In genomic region chr4:136461761-136462085, GRCm38 (mm10) we compare ENCODE assay signal across 7 mouse cellular contexts. TPM values are rescaled to one million over a fixed set of nuclear protein-coding genes. Genes with fewer than 3 reads are reported as not detected.
A peak's percentile ranks its signal among the peaks of the same experiment; 100 is the strongest.
DNase-seq lines count a peak whose midpoint lies in the region; ATAC-seq and TF ChIP-seq lines count a peak whose summit lies in the region.

No protein-coding gene starts in this region.

- H3K4me1 ChIP-seq in lung, adult 2 months (ENCODE audit: control insufficient read depth, insufficient read depth, low read length) = peaks cover 13% of the 10 kb centered on the region
- H3K4me1 ChIP-seq in embryonic fibroblast, embryonic 13.5 days (ENCODE audit: control insufficient read depth, insufficient read depth, low read length) = peaks cover 8% of the 10 kb centered on the region
- H3K4me1 ChIP-seq in limb, embryonic 10.5 days = peaks cover 36% of the 10 kb centered on the region
- peaks cover 4% of the 10 kb centered on the region; the same call in 1 of the 2 replicates for H3K4me1 ChIP-seq in olfactory bulb, adult 2 months (ENCODE audit: control insufficient read depth, insufficient read depth, low read length)

- H3K27ac ChIP-seq in embryonic fibroblast, embryonic 13.5 days (ENCODE audit: insufficient read depth, low read length) = peak overlapping the region; percentile 95
- peak overlapping the region; percentile 82 for H3K27ac ChIP-seq in limb, embryonic 10.5 days
- no peak overlapping the region for H3K27ac ChIP-seq in olfactory bulb, adult 2 months (ENCODE audit: insufficient read depth, low read depth, low read length)

- 35% methylated on average over 6 of the region's 6 CpGs for WGBS in lung, adult 2 months
- 13% methylated on average over 6 of the region's 6 CpGs for WGBS in limb, embryonic 10.5 days
- 39% methylated on average over 6 of the region's 6 CpGs for WGBS in olfactory bulb, adult 2 months

- no peak for TF ChIP-seq POLR2A in lung, adult 2 months (IDR thresholded peaks at IDR 0.05; ENCODE audit: borderline replicate concordance, extremely low read depth, low read depth, low read length)
- TF ChIP-seq POLR2A in embryonic fibroblast, embryonic 13.5 days (IDR thresholded peaks at IDR 0.05; ENCODE audit: low read depth, low read length) = no peak
- TF ChIP-seq POLR2A in olfactory bulb, adult 2 months (IDR thresholded peaks at IDR 0.05; ENCODE audit: insufficient read depth, low read depth, low read length) = no peak

- no peak for TF ChIP-seq CTCF in lung, adult 2 months (IDR thresholded peaks at IDR 0.05; ENCODE audit: insufficient read depth, low read length)
- TF ChIP-seq CTCF in embryonic fibroblast, embryonic 13.5 days (IDR thresholded peaks at IDR 0.05; ENCODE audit: borderline replicate concordance, insufficient read depth, low read length) = no peak
- no peak for TF ChIP-seq CTCF in olfactory bulb, adult 2 months (IDR thresholded peaks at IDR 0.05; ENCODE audit: insufficient read depth, low read depth, low read length)

- H3K4me3 ChIP-seq in lung, adult 2 months (replicated peaks; ENCODE audit: extremely low read depth, low read depth, low read length) = peak overlapping the region; percentile 95
- peak overlapping the region; percentile 62; the same call in 1 of the 2 replicates for H3K4me3 ChIP-seq in embryonic fibroblast, embryonic 13.5 days (ENCODE audit: insufficient read depth, low read length)
- peak overlapping the region; percentile 72 for H3K4me3 ChIP-seq in limb, embryonic 10.5 days
- peak overlapping the region; percentile 73 for H3K4me3 ChIP-seq in olfactory bulb, adult 2 months (ENCODE audit: insufficient read depth, low read depth, low read length)

- DNase-seq in lung, adult 2 months = no peak
- no peak for DNase-seq in lung, postnatal 14 days
- no peak for DNase-seq in limb, embryonic 10.5 days (ENCODE audit: low spot score)
- no peak for DNase-seq in left cerebral cortex, adult 9 months (ENCODE audit: low spot score in 2 of 2)

- no peak for ATAC-seq in megakaryocyte-erythroid progenitor cell, adult 5-6 weeks (replicated peaks; ENCODE audit: low FRiP score, low TSS enrichment, poor library complexity, severe bottlenecking)

- H3K27me3 ChIP-seq in limb, embryonic 10.5 days (ENCODE audit: low read depth, poor library complexity, severe bottlenecking) = peaks cover 67% of the 10 kb centered on the region

- H3K9me3 ChIP-seq in limb, embryonic 10.5 days (replicated peaks) = no peaks in the 10 kb centered on the region

- no peaks in the 10 kb centered on the region for H3K36me3 ChIP-seq in limb, embryonic 10.5 days

RNA-seq across cellular contexts. Expression of gene 6030445D17Rik, which starts 0.3 kb away (rescaled TPM):
- 0.72 and 1.1 TPM in 2 replicates for polyA plus RNA-seq in lung, adult 2 months (2012; rRNA removed)
- not detected in 2 replicates for polyA plus RNA-seq in embryonic fibroblast, embryonic 13.5 days (2011; ENCODE audit: insufficient read length, low read depth, missing spikeins)
- 0.11 and 0.16 TPM in 2 replicates for polyA plus RNA-seq in limb, embryonic 10.5 days (2016; fragmentation: Nextera tagmentation; extraction: Ambion mirVana)
- polyA plus RNA-seq in olfactory bulb, adult 2 months (2012; ENCODE audit: insufficient read depth, insufficient read length, low replicate concordance, missing spikeins) = not detected in 2 replicates
- total RNA-seq in megakaryocyte-erythroid progenitor cell, adult 5-6 weeks (2014; fragmentation: Nextera tagmentation) = not detected in 2 replicates
- total RNA-seq in megakaryocyte-erythroid progenitor cell, adult 5-6 weeks (2017) = 1.2 TPM in 1 of 2 replicates, not detected in the other

RNA-seq across cellular contexts. Expression of gene Luzp1, which starts 7.8 kb away (rescaled TPM):
- polyA plus RNA-seq in lung, adult 2 months (2012; rRNA removed) = 12.5 and 15.7 TPM in 2 replicates
- 58.5 and 59.4 TPM in 2 replicates for polyA plus RNA-seq in embryonic fibroblast, embryonic 13.5 days (2011; ENCODE audit: insufficient read length, low read depth, missing spikeins)
- polyA plus RNA-seq in limb, embryonic 10.5 days (2016; fragmentation: Nextera tagmentation; extraction: Ambion mirVana) = 151 and 152 TPM in 2 replicates
- polyA plus RNA-seq in olfactory bulb, adult 2 months (2012; ENCODE audit: insufficient read depth, insufficient read length, low replicate concordance, missing spikeins) = not detected in 2 replicates
- total RNA-seq in megakaryocyte-erythroid progenitor cell, adult 5-6 weeks (2014; fragmentation: Nextera tagmentation) = 4.0 and 13.9 TPM in 2 replicates
- total RNA-seq in megakaryocyte-erythroid progenitor cell, adult 5-6 weeks (2017) = 2.3 and 3.7 TPM in 2 replicates

RNA-seq across cellular contexts. Expression of gene Htr1d, which starts 38.4 kb away (rescaled TPM):
- 0.10 TPM in 1 of 2 replicates, not detected in the other for polyA plus RNA-seq in lung, adult 2 months (2012; rRNA removed)
- not detected in 2 replicates for polyA plus RNA-seq in embryonic fibroblast, embryonic 13.5 days (2011; ENCODE audit: insufficient read length, low read depth, missing spikeins)
- 0.30 TPM in 1 of 2 replicates, not detected in the other for polyA plus RNA-seq in limb, embryonic 10.5 days (2016; fragmentation: Nextera tagmentation; extraction: Ambion mirVana)
- not detected in 2 replicates for polyA plus RNA-seq in olfactory bulb, adult 2 months (2012; ENCODE audit: insufficient read depth, insufficient read length, low replicate concordance, missing spikeins)
- total RNA-seq in megakaryocyte-erythroid progenitor cell, adult 5-6 weeks (2014; fragmentation: Nextera tagmentation) = not detected in 2 replicates
- total RNA-seq in megakaryocyte-erythroid progenitor cell, adult 5-6 weeks (2017) = not detected in 2 replicates
